Mouse (Mus musculus): ENCODE measurements around the gene Rpl39.

Gene Rpl39

DNA sequence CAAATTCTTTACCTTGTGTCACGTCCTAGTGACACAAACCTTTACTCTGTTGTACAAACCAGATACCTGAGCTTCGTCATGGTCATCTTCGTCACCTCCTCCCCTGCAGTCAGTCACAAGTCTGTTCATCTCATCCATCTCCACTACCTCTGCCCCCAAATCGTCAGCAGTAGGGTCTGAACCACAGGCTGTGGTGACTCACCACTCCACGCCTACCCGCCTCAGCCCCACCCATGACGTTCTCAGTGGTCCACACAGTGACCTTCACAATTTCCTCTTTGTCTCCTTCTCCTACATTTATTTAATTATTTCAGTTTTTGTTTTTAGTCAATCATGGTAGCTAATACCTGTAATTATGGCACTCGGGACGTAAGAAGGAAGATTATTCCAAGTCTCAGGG is 21.3 kb downstream of the Rpl39 start:
- DNase-seq = no peak

DNA sequence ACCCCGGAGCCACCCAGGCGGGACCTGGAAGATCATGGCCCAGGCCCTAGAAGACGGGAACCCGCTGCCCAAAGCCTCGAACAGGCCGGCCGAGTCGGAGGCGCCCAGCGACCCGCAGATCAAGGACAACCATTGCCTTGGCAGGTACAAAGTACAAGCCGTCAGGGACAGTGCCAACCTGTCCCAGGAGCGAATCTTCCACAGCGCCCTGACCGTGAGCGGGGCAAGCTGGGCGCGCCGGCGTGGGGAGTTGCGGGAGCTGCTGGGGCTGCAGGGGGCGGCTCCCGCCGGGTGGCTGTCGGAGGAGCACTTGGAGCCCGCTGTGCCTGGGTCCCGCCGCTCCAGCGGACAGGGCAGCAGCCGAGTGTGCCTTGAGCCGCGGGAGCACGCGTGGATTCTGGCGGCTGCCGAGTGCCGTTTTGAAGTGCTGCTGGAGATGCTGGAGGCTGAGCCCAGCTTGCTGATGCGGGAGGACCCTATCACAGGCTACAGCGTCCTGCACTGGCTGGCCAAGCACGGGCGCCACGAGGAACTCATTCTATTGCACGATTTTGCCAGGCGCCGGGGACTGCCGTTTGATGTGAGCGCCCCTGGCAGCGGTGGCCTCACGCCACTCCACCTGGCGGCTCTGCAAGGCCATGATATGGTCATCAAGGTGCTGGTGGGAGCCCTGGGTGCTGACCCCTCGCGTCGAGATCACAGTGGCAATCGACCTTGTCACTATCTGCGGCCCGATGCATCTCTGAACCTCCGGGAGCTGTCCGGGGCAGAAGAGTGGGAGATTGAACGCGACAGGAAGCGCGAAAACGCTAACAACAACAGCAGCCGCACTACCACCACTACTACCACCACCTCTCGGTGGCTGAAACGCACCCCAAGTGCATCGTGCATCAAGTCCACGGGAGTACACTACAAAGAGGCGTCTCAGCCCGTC is 36.0 kb downstream of the Rpl39 start:
- DNase-seq = no peak

DNA sequence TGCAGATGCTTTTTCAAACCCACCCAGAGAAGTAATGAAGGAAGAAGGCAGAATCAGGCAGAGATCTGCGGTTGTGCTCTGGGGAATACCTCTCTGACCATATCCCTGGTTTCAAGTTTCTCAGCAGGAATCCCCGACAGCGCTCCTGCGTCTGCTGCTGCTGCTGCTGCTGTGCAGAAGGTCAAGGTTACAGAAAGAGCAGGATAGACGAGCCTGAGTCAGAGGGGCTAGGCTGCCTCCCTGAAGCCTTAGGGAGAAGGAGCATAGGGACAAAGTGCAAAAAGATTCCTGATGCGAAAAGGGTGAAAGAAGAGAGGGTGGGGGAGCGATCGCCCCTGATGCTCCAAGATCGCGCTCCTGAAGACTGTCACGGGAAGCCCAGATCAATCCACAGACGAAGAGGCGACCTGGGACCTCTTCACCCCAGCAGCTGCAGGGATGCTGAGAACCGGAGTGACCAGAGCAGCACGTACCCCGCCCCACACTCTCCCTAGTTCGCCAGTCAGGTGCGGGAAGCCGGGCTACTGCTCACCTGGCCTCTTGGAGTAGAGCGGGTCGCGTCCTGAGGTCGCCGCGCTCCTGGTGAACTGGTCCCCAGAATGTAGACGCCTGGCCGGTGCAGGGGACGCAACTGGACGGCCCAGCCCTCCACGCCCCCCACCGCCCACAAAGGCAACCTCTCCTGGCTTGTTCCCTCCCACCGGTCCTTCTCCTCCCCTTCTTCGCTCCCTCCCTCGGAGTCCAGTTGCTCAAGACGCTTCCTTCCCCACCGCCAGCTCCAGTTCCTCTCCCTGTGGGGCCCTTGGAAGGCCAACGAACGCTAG is 36.9 kb downstream of the Rpl39 start, which contains the start of gene Sowahd:
Sowahd (plus strand) TSS at position 780 of the 824 bp plus-strand sequence.
- DNase-seq = no peak

DNA sequence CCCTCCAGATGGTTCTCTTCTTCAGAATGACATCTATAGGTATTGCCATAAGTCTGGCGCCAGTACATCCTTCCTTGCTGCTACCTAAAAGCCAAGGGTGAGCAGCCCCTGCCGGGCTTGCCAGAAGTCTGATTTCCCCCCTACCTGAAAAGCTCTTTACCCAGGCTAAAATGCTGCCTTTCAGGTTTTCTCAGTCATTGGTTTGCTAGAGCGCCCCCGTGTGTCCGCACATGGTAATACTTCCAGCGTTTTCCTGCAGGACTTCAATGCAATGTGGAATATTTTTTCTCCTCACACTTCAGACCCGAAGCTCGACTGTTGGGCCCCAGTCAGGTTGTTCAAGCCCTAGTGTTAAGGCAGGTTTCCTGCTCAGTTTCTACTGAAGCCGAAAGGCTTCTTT is 42.5 kb downstream of the Rpl39 start:
- peak; percentile 7 to 28 for DNase-seq
